9 mouse cellular contexts compared by ENCODE assay signal in genomic region chr3:87816646-87817093, GRCm38 (mm10). TPM values are rescaled to one million over a fixed set of nuclear protein-coding genes. Genes with fewer than 3 reads are reported as not detected.
A peak's percentile ranks its signal among the peaks of the same experiment; 100 is the strongest.
DNase-seq lines count a peak whose midpoint lies in the region; ATAC-seq and TF ChIP-seq lines count a peak whose summit lies in the region.
"Had no signal": no experiment of that assay in that cellular context is flagged by ENCODE, and none has a peak within 500 bp of the region (broad histone marks: within the 10 kb centered on the region; RNA-seq: fewer than 3 reads in every experiment).

No protein-coding gene starts in this region.

- no peak overlapping the region for H3K27ac ChIP-seq in forebrain, embryonic 13.5 days
- H3K27ac ChIP-seq in liver, embryonic 14.5 days: no peak overlapping the region
- H3K27ac ChIP-seq in neural tube, embryonic 14.5 days (ENCODE audit: low read depth, low read length): no peak overlapping the region
- H3K27ac ChIP-seq: macrophage had no signal

- H3K27me3 ChIP-seq in forebrain, embryonic 13.5 days: peaks cover 32% of the 10 kb centered on the region
- peaks cover 4% of the 10 kb centered on the region; the same call in 1 of the 2 replicates for H3K27me3 ChIP-seq in liver, embryonic 14.5 days (ENCODE audit: control insufficient read depth, insufficient read depth, low read length)
- no peaks in the 10 kb centered on the region for H3K27me3 ChIP-seq in neural tube, embryonic 14.5 days (ENCODE audit: control insufficient read depth, insufficient read depth, low read length)

- intact Hi-C loops in heart, postnatal 10 days (cut with DNase I): loop anchor here (1.0 kb wide), 3 partner anchors 21 to 60 kb away; partner anchors contain the start of gene Ntrk1

- H3K4me2 ChIP-seq in forebrain, embryonic 13.5 days: 0 out of 2 replicates have a peak overlapping the region, but pooled peaks have one; percentile 32
- H3K4me2 ChIP-seq in liver, embryonic 14.5 days (ENCODE audit: low read depth): no peak overlapping the region
- H3K4me2 ChIP-seq in neural tube, embryonic 14.5 days (ENCODE audit: low read depth, low read length): no peak overlapping the region

- TF ChIP-seq CTCF in liver, embryonic 14.5 days (IDR thresholded peaks at IDR 0.05; ENCODE audit: low read depth): peak; percentile 96

- H3K4me1 ChIP-seq in forebrain, embryonic 13.5 days: no peaks in the 10 kb centered on the region
- no peaks in the 10 kb centered on the region for H3K4me1 ChIP-seq in liver, embryonic 14.5 days (replicated peaks; ENCODE audit: control insufficient read depth in 2 of 2, insufficient read depth in 2 of 2, low read length in 1 of 2)
- H3K4me1 ChIP-seq in neural tube, embryonic 14.5 days (ENCODE audit: control insufficient read depth, insufficient read depth, low read length): no peaks in the 10 kb centered on the region

- WGBS in forebrain, embryonic 13.5 days: 7% methylated on average over 12 of the region's 12 CpGs
- 3% methylated on average over 12 of the region's 12 CpGs for WGBS in liver, embryonic 14.5 days (ENCODE audit: insufficient replicate concordance)
- WGBS in neural tube, embryonic 14.5 days: 6% methylated on average over 12 of the region's 12 CpGs

- no peaks in the 10 kb centered on the region for H3K36me3 ChIP-seq in forebrain, embryonic 13.5 days (ENCODE audit: poor library complexity, severe bottlenecking)
- H3K36me3 ChIP-seq in liver, embryonic 14.5 days (replicated peaks; ENCODE audit: control insufficient read depth, insufficient read depth, low read depth): no peaks in the 10 kb centered on the region
- H3K36me3 ChIP-seq in neural tube, embryonic 14.5 days (ENCODE audit: control insufficient read depth, insufficient read depth, low read length): no peaks in the 10 kb centered on the region

- no peaks in the 10 kb centered on the region for H3K9me3 ChIP-seq in forebrain, embryonic 13.5 days (replicated peaks)
- H3K9me3 ChIP-seq in liver, embryonic 14.5 days (ENCODE audit: control insufficient read depth, low read length): no peaks in the 10 kb centered on the region
- H3K9me3 ChIP-seq in neural tube, embryonic 14.5 days (ENCODE audit: control insufficient read depth, low read length): no peaks in the 10 kb centered on the region

- no peak overlapping the region for H3K4me3 ChIP-seq in forebrain, embryonic 13.5 days
- H3K4me3 ChIP-seq in liver, embryonic 14.5 days (ENCODE audit: insufficient read depth in 1 of 2, low read depth in 2 of 2, low read length in 2 of 2): no peak overlapping the region
- H3K4me3 ChIP-seq in neural tube, embryonic 14.5 days (ENCODE audit: low read depth, low read length): no peak overlapping the region

- DNase-seq in ES-CJ7 (ENCODE audit: low read depth, low spot score): peak; percentile 89
- DNase-seq in c-Kit-positive CD71-positive TER-119-positive erythroid progenitor cells, embryonic 14.5 days (ENCODE audit: low spot score): peak; percentile 62
- peak; percentile 83 to 87 for DNase-seq in heart, postnatal 10 days
- DNase-seq in kidney, postnatal 36 days: peak; percentile 82 to 90
- DNase-seq in liver, embryonic 14.5 days (ENCODE audit: low read depth in 3 of 3, low spot score in 3 of 3): peak; percentile 42 to 55 (median 43)
- DNase-seq in testis, postnatal 10 days (ENCODE audit: low spot score): peak; percentile 84

- peak; percentile 72; the same call in 1 of the 2 replicates for ATAC-seq in forebrain, embryonic 13.5 days
- no peak for ATAC-seq in liver, embryonic 14.5 days (ENCODE audit: insufficient read depth)
- ATAC-seq in neural tube, embryonic 14.5 days (ENCODE audit: low read depth): peak; percentile 73

- no peak for TF ChIP-seq EP300 in liver, embryonic 14.5 days (IDR thresholded peaks at IDR 0.05; ENCODE audit: low read depth)

- no peak overlapping the region for H3K9ac ChIP-seq in forebrain, embryonic 13.5 days
- no peak overlapping the region for H3K9ac ChIP-seq in liver, embryonic 14.5 days (replicated peaks)
- H3K9ac ChIP-seq in neural tube, embryonic 14.5 days (replicated peaks; ENCODE audit: low read depth, low read length): no peak overlapping the region

RNA-seq across cellular contexts. Expression of gene Pear1, which starts 7.4 kb away (rescaled TPM):
- polyA plus RNA-seq in forebrain, embryonic 13.5 days (2015; fragmentation: Nextera tagmentation; extraction: Ambion mirVana): 4.7 and 4.8 TPM in 2 replicates
- total RNA-seq in heart, postnatal 10 days (2021): 10 to 100 TPM; 29.5 to 30.7 TPM
- polyA plus RNA-seq in liver, embryonic 14.5 days (2012; rRNA removed): 5.4 and 6.9 TPM in 2 replicates
- polyA plus RNA-seq in liver, embryonic 14.5 days (2014; fragmentation: Nextera tagmentation; extraction: Ambion mirVana): 3.8 and 4.5 TPM in 2 replicates
- 3.6 and 9.1 TPM in 2 replicates for polyA plus RNA-seq in neural tube, embryonic 14.5 days (2014; fragmentation: Nextera tagmentation; extraction: Ambion mirVana)

RNA-seq across cellular contexts. Expression of gene Insrr, which starts 19.9 kb away (rescaled TPM):
- 0.33 and 0.43 TPM in 2 replicates for polyA plus RNA-seq in forebrain, embryonic 13.5 days (2015; fragmentation: Nextera tagmentation; extraction: Ambion mirVana)
- total RNA-seq in heart, postnatal 10 days (2021): under 1 TPM; 0.20 to 0.55 TPM
- polyA plus RNA-seq in liver, embryonic 14.5 days (2012; rRNA removed): 0.02 TPM in 2 replicates
- polyA plus RNA-seq in liver, embryonic 14.5 days (2014; fragmentation: Nextera tagmentation; extraction: Ambion mirVana): not detected in 2 replicates
- 0.27 and 3.1 TPM in 2 replicates for polyA plus RNA-seq in neural tube, embryonic 14.5 days (2014; fragmentation: Nextera tagmentation; extraction: Ambion mirVana)
- polyA plus RNA-seq: macrophage had no signal

RNA-seq across cellular contexts. Expression of gene Ntrk1, which starts 21.7 kb away (rescaled TPM):
- polyA plus RNA-seq in forebrain, embryonic 13.5 days (2015; fragmentation: Nextera tagmentation; extraction: Ambion mirVana): 0.53 and 0.88 TPM in 2 replicates
- under 1 TPM; 0.15 to 0.29 TPM for total RNA-seq in heart, postnatal 10 days (2021)
- polyA plus RNA-seq in liver, embryonic 14.5 days (2012; rRNA removed): 0.08 and 0.10 TPM in 2 replicates
- 0.04 and 0.14 TPM in 2 replicates for polyA plus RNA-seq in liver, embryonic 14.5 days (2014; fragmentation: Nextera tagmentation; extraction: Ambion mirVana)
- 0.80 and 103 TPM in 2 replicates for polyA plus RNA-seq in neural tube, embryonic 14.5 days (2014; fragmentation: Nextera tagmentation; extraction: Ambion mirVana)
- polyA plus RNA-seq: macrophage had no signal

RNA-seq across cellular contexts. Expression of gene Sh2d2a, which starts 29.9 kb away (rescaled TPM):
- not detected in 2 replicates for polyA plus RNA-seq in forebrain, embryonic 13.5 days (2015; fragmentation: Nextera tagmentation; extraction: Ambion mirVana)
- under 1 TPM; 0.10 to 0.31 TPM for total RNA-seq in heart, postnatal 10 days (2021)
- polyA plus RNA-seq in liver, embryonic 14.5 days (2012; rRNA removed): 0.04 and 0.09 TPM in 2 replicates
- polyA plus RNA-seq in liver, embryonic 14.5 days (2014; fragmentation: Nextera tagmentation; extraction: Ambion mirVana): 0.10 and 0.13 TPM in 2 replicates
- not detected in 2 replicates for polyA plus RNA-seq in neural tube, embryonic 14.5 days (2014; fragmentation: Nextera tagmentation; extraction: Ambion mirVana)
- polyA plus RNA-seq: macrophage had no signal
